Mouse (Mus musculus): Measurements from ENCODE around the gene Sytl1.

The Sytl1 gene

DNA sequence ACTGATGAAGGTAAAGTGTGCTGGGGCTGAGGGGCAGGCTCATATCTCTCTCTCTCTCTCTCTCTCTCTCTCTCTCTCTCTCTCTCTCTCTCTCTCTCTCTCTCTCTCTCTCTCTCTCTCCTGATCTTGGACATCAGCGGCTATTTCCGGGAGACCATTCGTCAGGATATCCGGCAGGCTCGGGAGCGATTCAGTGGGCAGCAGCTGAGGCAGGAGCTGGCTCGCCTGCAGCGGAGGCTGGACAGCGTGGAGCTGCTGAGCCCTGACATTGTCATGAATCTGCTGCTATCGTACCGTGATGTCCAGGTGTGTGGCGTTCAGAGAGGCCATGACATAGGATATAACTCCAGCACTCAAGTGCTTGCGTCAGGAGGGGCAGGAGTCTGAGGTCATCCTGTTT is 19.4 kb downstream of the Sytl1 start:
- no peak for DNase-seq

DNA sequence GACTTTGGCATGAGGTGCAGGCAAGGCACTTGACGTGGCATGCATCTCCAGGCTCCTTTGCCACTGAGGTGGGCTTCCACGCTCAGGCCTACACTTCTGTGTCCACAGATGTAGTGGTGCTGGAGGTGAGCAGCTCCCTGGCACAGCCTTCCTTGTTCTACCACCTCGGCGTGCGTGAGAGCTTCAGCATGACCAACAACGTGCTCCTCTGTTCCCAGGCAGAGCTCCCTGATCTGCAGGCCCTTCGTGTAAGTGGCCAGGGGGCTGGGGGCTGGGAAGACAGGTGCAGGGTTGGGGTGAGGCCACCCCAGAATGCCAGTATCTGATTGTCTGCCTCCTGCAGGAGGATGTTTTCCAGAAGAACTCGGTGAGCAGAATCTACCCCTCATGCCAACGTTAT is 20.2 kb downstream of the Sytl1 start:
- no peak for DNase-seq

DNA sequence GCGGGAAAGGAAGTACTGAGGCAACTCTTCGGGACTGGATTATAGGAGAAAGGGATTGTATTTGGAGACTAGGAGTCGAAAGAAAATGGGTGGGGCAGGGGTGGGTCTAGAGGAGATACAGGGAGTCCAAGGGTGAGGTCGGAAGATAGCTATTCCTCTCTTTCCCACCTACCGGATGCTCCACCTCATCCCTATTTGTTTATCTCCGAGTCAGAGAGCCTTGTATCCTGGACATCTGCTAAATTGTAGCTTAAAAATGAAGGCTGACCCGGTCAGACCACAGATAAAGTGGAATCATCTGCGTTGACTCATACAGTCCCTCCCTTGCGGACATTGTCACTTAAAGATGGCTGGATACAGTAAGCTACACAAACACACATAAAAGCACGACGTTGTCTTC is 21.0 kb downstream of the Sytl1 start:
- no peak for DNase-seq

DNA sequence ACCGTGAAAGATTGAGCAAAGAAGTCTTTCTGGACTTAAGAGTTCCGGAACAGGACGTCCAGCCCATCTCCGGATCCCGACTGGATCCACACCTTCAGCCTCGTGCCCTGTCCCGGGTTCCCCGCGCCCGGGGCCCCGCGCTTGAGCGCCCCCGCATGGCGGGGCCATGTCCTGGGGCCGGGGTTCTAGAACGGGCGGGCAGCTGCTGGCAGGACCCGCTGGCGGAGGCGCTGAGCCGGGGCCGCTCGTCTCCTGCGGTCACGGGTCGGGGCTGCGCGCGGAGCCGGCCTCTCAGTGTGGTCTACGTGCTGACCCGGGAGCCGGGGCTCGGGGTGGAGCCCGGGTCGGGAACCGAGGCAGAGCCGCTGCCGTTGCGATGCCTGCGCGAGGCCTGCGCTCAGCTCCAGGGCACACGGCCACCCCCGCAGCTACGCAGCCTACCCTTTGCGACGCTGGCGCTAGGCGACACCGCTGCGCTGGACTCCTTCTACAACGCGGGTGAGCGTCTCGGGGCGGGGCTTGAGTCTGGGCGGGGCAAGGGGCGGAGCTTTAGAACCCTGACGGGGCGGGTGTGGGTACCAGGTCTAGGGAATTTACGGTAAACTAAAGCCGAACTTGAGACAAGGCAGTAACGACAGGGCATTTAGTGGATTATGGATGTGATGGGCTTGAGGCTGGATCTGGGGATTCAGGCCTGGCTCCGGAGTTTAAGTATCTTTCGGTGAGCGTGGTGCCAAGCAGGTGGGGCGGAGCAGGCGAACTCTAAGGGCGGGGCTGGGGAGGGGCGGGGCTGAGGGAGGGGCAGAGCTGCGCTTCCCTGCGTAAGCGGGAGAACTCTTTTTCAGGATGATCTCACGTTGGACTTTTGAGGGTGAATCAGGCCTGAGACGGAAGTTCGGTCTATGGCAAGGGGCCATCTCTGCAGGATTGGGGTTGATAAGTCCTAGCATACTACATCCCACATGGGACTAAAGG is 21.7 kb downstream of the Sytl1 start:
- peak; percentile 92 for DNase-seq

DNA sequence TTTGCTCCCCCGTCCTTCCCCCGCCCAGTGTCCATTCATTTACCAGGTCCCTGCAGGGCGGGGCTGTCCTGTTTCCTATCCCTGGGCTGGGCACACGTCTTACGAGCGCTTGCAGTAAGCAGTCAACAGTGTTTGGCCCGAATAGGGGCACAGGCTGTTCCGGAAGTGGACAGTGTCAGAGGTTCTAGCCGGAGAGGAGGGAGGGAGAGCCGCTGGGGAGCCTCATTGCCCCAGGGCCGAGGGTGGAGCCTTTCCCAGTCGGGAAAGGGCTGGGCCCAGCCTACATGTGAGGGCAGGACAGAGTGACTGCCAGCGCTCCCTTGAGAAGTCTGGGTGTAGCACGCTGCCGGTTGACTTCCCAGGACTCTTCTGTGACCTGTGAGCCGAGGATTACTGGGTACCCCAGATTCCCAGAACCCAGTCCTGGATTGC is 22.4 kb downstream of the Sytl1 start, which contains the start of gene Map3k6:
Gene Map3k6 (plus strand): TSS at position 329 of the 432 bp plus-strand sequence.
- peak; percentile 45 for DNase-seq

DNA sequence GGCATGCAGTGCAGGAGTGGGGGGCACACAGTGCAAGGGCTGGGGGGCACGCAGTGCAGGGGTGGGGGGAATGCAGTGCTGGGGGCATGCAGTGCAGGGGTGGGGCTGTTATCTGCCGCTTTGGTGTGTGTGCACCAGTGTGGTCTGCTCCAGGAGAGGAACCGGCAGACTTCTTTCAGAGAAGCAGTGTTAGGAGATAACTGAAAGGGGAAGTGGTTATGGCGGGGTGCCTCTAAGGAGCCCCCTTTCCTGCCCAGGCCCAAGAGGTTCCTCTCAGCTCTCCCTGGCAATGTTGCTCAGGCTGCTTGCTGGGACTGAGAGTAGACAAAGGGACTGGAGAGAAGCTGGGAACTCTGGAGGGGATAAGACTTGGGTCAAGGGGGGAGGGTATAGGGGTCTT is 25.0 kb downstream of the Sytl1 start:
- no peak for DNase-seq

DNA sequence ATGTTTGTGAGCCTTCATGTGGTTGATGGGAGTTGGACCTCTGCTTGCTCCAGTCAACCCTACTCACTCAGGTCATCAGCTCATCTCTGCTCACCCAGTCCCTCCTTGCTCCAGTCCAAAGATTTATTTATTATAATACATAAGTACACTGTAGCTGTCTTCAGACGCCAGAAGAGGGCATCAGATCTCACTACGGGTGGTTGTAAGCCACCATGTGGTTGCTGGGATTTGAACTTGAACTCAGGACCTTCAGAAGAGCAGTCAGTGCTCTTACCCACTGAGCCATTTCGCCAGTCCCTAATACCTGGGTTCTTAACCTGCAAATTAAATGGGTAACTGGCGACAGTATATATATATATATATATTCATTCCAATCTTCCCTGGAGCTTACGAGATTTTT is 27.5 kb downstream of the Sytl1 start:
- no peak for DNase-seq

DNA sequence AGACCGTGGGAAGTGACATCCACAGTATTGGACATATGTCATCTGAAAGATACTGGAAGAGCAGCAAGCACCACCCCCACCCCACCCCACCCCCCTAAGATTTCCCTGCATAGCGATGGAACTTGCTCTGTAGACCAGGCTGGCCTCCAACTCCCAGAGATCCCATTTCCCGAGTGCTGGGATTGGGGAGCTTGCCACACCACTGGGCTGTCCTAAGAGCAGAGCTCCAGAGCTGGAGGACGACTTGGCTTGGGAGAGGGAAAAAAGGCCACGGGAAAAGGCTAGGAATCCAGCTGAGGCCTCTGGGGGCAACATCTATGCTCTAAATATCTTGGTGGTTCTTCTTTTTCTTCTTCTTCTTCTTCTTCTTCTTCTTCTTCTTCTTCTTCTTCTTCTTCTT is 28.1 kb downstream of the Sytl1 start:
- DNase-seq, result no peak

DNA sequence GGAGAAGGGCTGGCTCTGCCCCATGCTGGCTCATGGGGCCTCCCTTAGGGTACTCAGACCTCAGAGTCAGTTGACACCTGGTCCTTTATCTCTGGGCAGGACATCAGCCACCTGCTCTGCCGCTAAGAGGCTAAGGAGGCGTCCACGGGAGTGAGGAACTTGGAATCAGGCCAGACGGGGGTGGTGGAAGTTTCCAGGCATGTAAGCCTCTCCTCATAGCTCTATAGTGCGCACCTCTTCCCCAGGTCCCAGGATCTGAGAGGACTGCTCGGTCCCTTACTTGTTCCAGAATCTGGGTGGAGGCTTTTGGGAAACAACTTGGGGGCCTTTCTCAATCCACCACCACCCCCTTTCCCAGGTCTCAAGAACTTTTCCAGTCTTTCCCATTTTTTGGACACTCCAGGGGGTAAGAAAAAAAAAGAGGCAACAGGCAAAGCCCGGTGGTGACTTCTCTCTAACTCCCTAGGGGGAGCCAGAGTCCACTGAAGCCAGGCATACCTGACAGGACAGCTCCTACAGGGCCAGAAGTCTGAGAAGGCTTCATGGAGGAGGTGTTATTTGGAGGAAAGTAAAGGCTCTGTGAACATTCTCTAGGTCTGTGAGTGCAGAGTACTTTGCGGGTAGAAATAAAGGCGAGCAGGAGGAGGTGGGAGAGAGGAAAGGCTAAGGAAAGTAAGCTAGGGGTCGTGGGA is 29.5 kb downstream of the Sytl1 start:
- DNase-seq, result peak; percentile 41

DNA sequence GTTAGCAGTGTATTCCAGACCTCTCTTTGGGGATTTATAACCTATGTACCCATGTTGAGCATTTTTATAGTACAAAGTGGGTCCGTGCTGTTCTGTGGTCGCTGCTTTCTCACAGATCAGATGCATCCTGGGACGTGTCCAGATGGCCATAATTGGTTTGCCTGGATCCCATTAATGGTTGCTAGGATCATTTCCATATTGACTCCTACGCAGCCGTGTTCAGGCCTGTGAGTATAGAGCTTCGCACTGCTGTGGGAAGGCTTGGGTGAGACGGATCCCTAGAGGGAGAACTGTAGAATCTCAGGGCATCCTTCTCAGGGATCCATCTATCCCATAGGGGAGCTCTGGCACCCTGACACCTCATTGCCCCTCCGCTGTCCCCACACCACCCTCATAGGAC is 33.3 kb downstream of the Sytl1 start:
- peak; percentile 53 for DNase-seq

DNA sequence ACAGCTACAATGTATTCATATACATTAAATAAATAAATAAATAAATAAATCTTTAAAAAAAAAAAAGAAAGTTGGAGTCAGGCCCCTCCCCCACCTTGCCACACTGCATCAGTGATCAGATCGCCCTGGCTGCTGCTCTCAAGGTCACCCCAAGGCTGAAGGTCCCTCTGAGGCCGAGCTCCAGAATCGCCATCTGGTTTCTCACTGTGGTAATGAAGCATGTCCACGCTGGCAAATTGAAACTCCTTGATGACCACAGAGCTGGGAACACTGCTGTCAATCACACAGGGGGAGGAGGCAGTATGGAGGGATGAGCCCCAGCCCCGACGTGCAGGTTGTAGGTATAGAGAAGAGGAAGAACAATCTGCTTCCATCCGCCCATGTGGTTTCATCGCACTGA is 35.3 kb downstream of the Sytl1 start:
- DNase-seq, result peak; percentile 38

DNA sequence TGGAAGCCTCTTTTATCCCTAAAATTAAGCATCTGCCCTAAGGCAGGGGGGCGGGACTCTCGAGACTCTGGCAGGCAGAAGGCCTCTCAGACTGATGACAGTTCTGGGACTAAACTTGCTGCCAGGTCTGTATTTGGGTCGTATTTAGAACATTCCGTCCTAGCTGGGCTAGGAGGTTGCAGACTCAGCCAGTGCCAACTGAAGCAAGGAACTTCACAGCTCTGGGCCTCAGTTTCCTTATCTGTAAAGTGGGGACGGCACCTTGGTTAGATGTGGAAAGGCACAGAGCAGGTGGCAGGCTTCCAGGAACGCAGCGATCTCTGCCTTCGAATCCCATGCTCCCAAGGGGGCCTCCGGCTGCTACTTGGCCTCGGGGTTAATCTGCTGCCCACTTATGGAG is 36.8 kb downstream of the Sytl1 start:
- DNase-seq, result no peak

DNA sequence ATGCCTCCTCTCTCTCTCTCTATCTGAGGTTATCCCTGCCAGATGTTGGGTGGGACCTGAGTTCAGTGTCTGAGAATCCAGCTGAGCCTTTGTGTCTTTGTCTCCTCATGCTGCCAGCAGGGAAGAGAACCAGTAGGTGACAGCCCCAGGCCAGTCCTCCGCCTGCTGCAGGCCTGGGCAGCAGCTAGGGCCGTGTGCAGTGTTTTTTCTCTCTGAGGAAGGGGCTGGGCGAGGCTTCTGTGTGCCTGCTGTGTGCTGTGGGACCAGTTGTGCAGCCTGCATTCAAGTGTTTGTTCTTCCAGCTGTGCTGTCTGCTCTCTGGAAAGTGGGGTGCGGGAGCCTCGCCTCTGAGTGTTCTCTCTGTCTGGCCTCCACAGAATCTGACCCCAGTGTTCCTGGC is 39.0 kb downstream of the Sytl1 start:
- no peak for DNase-seq

DNA sequence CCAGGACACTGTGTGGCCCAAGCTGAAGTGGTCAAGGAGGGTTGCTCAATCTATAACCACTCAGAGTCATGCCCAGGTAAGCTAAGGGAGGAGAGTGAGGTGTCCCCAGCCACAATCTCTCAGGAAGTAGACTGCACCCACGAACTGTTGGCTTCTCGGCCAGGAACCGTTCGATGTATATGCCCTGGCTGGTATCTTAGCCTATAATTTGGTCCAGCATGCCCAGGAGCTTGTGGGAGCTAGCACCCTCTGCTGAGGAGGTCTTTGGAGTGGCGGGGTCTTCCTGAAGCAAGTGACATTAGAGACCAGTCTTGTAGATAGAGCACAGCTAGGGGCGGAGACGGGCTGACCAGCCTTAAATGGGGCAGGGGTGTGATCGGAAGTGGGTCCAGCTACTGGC is 41.2 kb downstream of the Sytl1 start:
- no peak for DNase-seq

DNA sequence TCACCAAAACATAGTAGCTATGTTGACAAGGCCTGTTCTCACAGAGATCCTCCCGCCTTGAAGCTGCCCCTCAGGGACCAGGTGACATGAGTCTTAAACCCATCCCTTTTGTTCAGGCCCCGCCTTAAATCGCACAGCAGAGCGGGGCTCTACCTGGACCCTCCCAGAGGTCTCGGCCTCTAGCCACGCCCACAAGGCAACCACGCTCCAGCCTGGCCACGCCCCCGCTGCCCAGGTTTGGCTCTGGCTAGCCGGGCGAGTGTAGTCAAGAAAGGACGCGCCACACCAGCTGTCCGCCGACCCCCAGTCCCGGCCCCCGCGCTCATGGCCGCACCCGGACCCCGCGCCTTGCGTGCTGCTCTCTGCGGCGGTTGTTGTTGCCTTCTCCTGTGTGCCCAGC is 42.3 kb downstream of the Sytl1 start:
- DNase-seq, result peak; percentile 50

DNA sequence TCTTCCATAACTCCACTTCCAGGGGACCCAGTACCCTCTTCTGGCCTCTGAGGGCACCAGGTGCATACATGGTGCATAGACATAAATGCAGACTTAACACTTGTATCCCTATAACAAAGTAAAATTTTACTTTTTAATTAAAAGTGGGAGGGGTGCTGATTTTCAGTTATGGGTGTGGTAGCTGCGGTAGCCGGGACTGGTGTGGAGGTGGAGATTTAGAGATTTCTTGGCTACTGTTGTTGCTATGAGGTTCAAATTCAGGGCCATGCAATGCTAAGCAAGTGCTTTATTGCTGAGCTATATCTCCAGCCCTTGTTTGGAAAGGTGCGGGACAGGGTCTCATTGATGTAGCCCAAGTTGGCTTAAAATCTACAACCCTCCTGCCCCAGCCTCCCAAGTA is 44.2 kb downstream of the Sytl1 start:
- no peak for DNase-seq

DNA sequence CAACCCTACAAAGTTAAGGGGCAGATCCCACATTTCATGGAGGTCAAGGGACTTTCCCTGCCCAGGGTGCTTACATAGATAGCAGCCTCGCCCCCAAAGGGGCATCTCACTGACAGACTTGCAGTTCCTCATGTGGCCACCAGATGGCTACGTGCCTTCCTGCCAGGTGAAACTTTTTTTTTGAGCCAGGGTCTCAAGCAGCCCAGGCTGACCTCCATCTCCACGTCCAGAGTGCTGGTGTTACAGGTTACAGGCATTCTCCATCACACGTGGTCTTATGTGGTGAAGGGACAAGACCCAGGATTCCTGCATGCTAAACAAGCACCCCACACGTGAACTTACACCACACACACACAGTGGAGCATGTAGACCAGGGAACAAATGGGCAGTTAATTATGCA is 45.3 kb downstream of the Sytl1 start:
- DNase-seq, result peak; percentile 85

DNA sequence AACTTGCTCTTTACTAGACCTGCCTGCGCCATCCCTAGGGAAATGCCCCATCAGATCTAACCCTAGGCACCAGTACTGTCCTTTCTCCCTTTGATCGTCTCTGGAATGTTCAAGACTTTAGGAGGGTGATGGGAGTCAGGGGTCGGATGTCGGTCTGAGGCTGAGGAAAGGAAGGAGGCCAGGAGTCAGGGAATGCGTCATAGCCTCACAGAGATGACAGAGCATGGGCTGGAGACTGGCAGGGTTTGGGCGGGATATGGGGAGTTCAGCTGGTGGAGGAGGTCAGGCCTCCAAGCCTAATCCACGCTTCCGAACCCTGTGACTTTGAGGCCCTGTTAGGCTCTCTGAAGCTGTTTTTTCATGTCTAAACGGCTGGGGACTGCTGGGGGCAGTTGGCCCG is 49.3 kb downstream of the Sytl1 start:
- DNase-seq, result no peak

DNA sequence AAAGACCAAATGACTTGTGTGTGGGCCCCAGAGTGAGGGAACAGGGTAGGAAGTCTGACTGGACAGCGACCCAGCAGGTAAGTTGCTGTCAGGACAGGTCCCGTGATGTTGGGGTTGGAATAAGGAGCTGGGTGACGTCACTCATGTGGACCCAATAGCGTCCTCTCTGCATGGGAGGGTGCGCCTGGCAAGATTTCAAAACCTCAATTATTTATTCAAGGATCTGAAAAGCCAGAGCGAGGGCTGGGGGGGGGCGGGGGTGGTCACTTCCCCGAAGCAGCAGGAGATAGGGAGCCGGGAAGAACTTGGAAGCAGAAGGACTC is 49.7 kb downstream of the Sytl1 start:
- DNase-seq, result peak; percentile 64

DNA sequence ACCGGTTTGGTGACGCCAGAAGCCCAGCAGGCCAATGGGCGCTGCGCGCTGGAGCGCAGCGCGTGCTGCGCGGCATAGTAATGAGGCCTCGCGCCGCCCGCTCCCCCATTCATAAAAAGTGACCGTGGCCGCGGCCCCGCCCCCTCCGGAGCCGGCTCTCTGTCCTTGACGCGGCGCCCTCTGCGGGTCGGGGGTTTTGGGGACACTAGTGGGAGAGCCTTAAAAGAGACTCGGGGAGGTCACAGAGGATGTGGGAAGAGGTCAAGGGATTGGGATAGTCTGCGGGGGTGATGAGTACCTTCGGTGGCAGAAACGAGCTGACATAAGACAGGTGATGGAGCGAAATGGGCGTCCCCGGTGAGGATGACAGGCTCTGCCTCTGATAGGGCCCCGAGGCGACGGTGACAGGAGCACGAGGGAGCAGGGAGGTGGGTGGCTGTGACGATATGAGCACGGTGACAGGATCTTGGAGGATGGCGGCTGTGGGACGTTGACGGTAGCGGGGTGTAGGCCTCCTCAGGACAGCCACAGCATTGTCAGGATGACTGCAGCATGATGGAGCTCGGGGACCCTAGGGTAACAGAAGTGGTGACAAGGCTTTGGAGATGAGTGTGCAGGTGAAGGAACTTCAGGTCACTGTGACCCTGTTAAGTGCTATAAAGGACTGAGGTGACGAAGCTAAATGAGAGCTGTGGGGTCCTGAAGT is 50.2 kb downstream of the Sytl1 start:
- DNase-seq, result peak; percentile 90

DNA sequence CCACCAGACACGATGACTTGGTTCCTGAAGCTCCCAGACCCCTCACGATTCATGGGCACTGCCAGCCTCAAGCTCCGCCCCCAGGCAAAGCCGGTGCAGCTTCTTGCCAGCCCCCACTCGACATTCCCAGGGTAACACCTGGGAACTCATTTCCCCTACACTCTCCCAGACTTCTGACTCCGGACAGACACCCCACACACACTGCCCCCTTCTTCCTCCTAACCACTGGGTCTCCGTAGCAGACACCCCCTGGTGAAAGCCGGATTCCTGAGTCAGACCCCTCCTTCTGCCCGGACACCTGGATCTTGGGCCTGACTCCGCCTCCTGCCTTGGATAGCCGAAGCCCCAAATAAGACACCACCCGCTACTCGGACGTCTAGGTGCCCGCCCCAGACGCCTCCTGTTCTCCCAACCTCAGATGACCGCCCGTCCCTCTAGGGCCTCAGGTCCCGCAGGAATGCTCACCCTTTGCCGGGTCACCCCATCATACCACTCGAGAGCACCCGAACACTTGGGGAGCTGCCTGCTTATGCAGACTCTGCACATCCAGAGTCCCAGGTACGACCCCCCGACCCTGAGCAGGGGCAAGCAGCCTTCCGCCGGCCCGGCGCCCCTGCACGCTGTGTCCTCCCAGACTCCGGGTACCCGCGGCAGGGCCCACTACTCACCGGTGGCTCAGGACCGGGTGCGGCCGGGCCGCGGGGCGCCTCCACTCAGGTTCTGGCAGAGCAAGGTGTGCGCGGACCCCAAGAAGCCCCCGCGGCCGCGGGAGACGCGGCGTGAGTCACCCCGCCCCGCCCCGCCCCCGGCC is 51.0 kb downstream of the Sytl1 start, which contains the start of the genes Cd164l2 and Gpr3:
Gene Cd164l2 (plus strand): TSS at position 381 of the 811 bp plus-strand sequence.
Gene Gpr3 (minus strand): TSS at position 786 of the 811 bp plus-strand sequence.
- DNase-seq, result no peak

DNA sequence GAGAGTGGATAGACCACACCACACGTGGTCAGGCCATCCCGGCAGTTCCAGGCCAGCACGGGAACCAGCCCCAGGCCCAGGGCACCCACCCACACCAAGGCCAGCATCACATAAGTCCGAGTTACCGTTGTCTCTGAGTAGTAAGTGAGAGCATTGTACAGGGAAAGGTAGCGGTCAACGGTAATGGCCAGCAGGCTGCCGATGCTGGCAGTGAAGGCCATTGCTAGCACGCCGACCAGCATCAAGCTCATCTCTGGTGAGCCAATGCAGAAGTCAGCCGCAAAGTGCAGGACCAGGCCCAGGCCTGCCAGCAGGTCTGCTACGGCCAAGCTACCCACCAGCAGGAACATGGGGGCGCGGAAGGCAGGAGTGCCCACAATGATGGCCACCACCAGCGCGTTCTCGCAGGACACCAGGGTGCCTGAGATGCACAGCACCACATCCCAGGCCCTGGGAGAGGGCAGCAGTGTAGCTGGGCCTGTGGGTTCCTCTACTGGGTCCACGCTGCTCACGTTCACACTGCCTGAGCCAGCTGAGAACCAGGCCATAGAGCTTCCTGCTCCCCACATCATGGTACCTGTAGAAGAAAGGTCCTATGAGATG is 52.0 kb downstream of the Sytl1 start:
- no peak for DNase-seq

Measured in retina, postnatal 1 day (tissue).